Mouse (Mus musculus): ENCODE data around the gene Rps6kl1. TPM values are rescaled to one million over a fixed set of nuclear protein-coding genes. Genes with fewer than 3 reads are reported as not detected.

Rps6kl1 gene
- polyA plus RNA-seq, 1 experiment from 2014 or later, result 1.2 TPM

DNA sequence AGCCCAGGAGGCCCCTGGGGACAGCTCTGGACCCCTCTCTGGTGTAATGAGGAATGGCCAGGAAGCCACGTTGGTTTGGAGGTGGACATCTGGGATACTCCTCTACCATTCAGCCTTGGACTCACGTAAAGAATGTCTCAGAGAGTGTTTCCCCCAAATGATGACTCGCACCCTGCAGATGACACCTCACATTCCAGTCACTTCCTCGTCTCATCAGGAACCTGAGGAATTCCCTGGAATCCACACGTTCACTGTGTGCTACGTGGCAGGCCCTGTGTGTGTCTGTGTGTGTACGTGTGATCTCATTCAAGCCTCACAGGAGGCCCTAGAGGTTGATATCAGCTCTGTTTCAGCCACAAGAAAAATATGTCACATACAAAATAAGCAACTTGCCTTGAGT lies 35.3 kb upstream of the Rps6kl1 start:
- Histone ChIP-seq H3K4me1 (replicated peaks) (peaks cover 22% of the 10 kb centered on the region), H3K9me3 (replicated peaks) (no peaks in the 10 kb centered on the region), H3K27ac (ENCODE audit: poor library complexity, severe bottlenecking) (peak overlapping the region; percentile 44; the same call in 1 of the 2 replicates), H3K4me3 (no peak overlapping the region), H3K27me3 (replicated peaks) (peaks cover 22% of the 10 kb centered on the region), H3K36me3 (no peaks in the 10 kb centered on the region), H3K9ac (no peak overlapping the region), H3K4me2 (no peak overlapping the region)
- ATAC-seq (ENCODE audit: insufficient number of reproducible peaks, low FRiP score), result no peak
- 45% methylated on average over 7 of the region's 7 CpGs for WGBS

DNA sequence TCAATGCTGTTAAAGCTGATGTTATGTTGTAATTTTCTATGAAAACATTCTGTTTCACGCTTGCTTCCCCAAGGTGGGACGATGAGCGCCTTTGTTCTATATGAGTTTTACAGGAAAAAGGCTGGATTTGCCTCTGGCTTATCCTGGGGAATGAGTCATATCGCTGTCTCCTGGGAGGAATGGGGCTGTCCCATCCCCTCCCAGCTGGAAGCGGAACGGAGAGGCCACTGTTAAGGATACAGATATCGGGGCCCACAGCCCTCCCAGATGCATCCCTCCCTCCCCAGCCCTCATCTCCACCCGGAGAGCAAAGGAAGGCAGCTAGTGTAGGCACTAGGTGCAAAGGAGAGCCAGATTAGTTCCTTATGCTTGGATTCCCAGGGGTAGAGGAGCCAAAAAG lies 34.7 kb upstream of the Rps6kl1 start:
- peak overlapping the region; percentile 44; the same call in 1 of the 2 replicates for H3K27ac ChIP-seq (ENCODE audit: poor library complexity, severe bottlenecking)
- no peak overlapping the region for H3K4me3 ChIP-seq
- no peak overlapping the region for H3K9ac ChIP-seq
- H3K36me3 ChIP-seq, result no peaks in the 10 kb centered on the region
- peaks cover 28% of the 10 kb centered on the region for H3K27me3 ChIP-seq (replicated peaks)
- ATAC-seq (ENCODE audit: insufficient number of reproducible peaks, low FRiP score), result peak; percentile 69; the same call in 1 of the 2 replicates
- H3K4me2 ChIP-seq, result no peak overlapping the region
- 26% methylated on average over 8 of the region's 8 CpGs for WGBS
- H3K4me1 ChIP-seq (replicated peaks), result peaks cover 26% of the 10 kb centered on the region
- no peaks in the 10 kb centered on the region for H3K9me3 ChIP-seq (replicated peaks)

DNA sequence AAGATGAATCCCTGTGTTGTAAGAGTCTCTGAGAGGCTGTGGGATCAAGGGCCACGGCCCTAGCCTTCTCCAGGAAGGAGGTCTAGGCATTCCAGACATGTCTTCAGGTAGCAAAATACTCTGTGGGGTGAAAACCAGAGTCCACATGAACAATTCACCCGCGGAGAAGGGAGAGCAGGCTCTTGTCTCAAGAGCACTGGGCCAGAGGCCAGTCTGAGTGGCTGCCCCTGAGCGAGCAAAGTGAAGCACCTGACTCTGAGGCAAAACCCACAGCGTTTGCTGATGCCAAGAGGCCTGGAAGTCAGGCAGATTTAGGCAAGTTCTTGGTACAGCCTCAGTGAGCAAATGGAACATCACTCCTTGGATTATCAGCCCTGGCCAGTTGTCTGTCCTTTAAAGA lies 33.1 kb upstream of the Rps6kl1 start:
- Histone ChIP-seq H3K4me2 (no peak overlapping the region), H3K27me3 (replicated peaks) (peaks cover 43% of the 10 kb centered on the region), H3K4me3 (no peak overlapping the region), H3K9me3 (replicated peaks) (no peaks in the 10 kb centered on the region), H3K4me1 (replicated peaks) (peaks cover 26% of the 10 kb centered on the region), H3K36me3 (no peaks in the 10 kb centered on the region), H3K27ac (ENCODE audit: poor library complexity, severe bottlenecking) (no peak overlapping the region), H3K9ac (no peak overlapping the region)
- WGBS, result 52% methylated on average over 5 of the region's 5 CpGs
- no peak for ATAC-seq (ENCODE audit: insufficient number of reproducible peaks, low FRiP score)

DNA sequence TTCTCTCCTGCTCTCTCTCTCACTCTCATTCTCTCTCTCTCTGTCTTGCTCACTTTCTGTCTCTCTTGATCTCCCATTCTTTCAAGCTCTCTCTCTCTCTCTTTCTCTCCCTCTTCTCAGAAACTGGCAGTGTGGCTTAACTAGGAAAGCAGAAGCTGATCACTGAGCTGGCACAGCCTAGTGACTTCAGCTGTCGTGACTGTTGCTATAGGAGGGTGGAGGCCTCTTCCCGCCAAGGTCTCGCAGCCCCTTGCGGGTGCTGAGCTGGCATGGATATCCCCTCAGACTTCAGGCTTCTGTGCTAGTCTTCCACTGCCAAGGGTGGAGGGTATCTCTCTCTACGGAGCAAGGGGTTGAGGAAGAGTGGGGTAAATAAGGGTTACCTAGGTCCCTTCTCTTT lies 31.8 kb upstream of the Rps6kl1 start:
- WGBS, result 66% methylated on average over 5 of the region's 5 CpGs
- no peak for ATAC-seq (ENCODE audit: insufficient number of reproducible peaks, low FRiP score)

DNA sequence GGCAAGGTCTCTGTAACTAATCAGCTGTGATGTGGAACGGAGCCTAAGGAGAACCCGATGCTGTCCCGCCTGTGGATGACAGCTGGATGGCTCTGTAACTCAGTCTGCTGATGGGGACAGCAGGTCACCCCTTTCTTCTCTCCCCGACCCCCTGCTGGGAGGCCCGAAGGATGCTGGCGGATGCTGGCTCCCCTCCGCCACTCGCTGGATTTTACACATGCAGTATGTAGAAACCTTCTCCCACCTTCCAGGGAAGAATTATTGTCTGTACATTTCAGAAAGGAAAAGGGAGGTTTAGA lies 31.2 kb upstream of the Rps6kl1 start:
- Histone ChIP-seq H3K9ac (no peak overlapping the region), H3K4me2 (peak overlapping the region; percentile 6; the same call in 1 of the 2 replicates), H3K27ac (ENCODE audit: poor library complexity, severe bottlenecking) (no peak overlapping the region), H3K36me3 (no peaks in the 10 kb centered on the region), H3K4me1 (replicated peaks) (peaks cover 31% of the 10 kb centered on the region), H3K27me3 (replicated peaks) (peaks cover 55% of the 10 kb centered on the region), H3K9me3 (replicated peaks) (no peaks in the 10 kb centered on the region), H3K4me3 (no peak overlapping the region)
- no peak for ATAC-seq (ENCODE audit: insufficient number of reproducible peaks, low FRiP score)
- WGBS, result 24% methylated on average over 8 of the region's 8 CpGs

More for the DNA sequence above, 31.8 kb upstream of the Rps6kl1 start:
- Histone ChIP-seq H3K27me3 (replicated peaks) (peaks cover 52% of the 10 kb centered on the region), H3K9me3 (replicated peaks) (no peaks in the 10 kb centered on the region), H3K4me1 (replicated peaks) (peaks cover 26% of the 10 kb centered on the region), H3K36me3 (no peaks in the 10 kb centered on the region), H3K4me3 (no peak overlapping the region), H3K9ac (no peak overlapping the region), H3K27ac (ENCODE audit: poor library complexity, severe bottlenecking) (no peak overlapping the region), H3K4me2 (no peak overlapping the region)

DNA sequence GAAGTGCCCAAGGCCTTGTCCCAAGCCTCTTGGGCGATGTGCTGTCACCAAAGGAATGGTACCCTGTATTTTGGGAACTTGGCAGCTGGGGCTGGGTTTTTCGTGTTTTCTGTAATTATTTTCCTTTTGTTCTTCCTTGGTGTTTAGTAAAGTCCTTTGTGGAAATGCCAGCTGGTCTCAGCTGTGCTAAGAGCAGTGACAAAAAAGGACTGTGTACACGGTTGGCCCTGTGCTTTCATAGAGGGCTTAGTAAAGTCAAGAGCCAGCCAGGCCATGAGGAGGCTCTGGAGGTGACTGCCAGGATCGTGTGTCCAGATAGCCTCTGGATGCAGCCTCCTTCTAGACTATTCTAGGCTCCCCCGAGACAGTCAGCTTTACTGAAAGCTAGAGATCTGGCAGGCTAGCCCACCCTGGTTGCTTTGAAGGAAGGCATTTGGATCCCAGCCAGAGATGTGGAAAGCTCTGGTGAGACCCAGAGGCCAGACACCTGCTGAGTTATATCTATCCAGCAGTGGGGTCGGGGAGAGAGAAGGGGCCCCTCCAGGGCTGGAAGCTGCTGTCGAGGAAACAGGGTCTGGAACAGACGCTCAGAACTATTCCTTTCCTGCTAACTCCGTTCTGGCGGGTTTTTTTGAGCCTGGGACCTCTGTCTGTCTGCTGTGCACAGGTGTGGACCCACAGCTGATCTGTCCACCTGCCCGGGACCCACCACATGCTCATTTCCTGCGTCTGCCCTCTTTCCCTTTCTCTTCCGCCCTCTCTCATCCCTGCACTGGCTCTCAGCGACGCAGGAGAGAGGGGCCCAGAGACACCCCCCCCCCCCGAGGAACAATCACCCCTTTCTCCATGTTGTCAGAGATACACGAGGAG lies 30.6 kb upstream of the Rps6kl1 start:
- Histone ChIP-seq H3K9ac (no peak overlapping the region), H3K4me1 (replicated peaks) (peaks cover 34% of the 10 kb centered on the region), H3K36me3 (no peaks in the 10 kb centered on the region), H3K4me3 (no peak overlapping the region), H3K27ac (ENCODE audit: poor library complexity, severe bottlenecking) (no peak overlapping the region), H3K4me2 (peak overlapping the region; percentile 6), H3K9me3 (replicated peaks) (no peaks in the 10 kb centered on the region), H3K27me3 (replicated peaks) (peaks cover 55% of the 10 kb centered on the region)
- WGBS, result 26% methylated on average over 17 of the region's 17 CpGs
- 0 out of 2 replicates have a peak, but pooled peaks have one; percentile 30 for ATAC-seq (ENCODE audit: insufficient number of reproducible peaks, low FRiP score)

DNA sequence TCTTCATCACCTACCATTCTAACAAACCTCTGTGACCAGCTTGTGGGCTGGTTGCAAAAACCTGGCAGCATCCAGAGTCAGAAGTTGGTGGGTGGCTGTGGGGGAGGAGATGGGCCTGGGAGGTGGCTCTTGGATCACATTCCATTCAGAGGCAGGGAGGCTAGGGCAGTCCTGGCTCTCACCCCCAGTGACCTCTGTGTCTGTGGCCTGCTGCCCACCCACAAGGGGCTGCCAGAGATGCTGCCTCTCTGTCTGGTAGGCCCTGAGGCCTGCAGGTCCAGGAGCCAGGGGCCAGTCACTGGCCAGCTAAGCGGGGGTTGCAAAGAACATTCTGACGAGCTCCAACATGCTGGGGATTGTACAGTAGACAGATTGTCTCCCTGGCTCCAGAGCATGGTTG lies 27.2 kb upstream of the Rps6kl1 start:
- Histone ChIP-seq H3K9ac (no peak overlapping the region), H3K27me3 (replicated peaks) (peaks cover 45% of the 10 kb centered on the region), H3K4me1 (replicated peaks) (peaks cover 56% of the 10 kb centered on the region), H3K36me3 (no peaks in the 10 kb centered on the region), H3K9me3 (replicated peaks) (no peaks in the 10 kb centered on the region), H3K4me2 (no peak overlapping the region), H3K4me3 (no peak overlapping the region), H3K27ac (ENCODE audit: poor library complexity, severe bottlenecking) (no peak overlapping the region)
- 71% methylated on average over 2 of the region's 2 CpGs for WGBS
- ATAC-seq (ENCODE audit: insufficient number of reproducible peaks, low FRiP score), result no peak

DNA sequence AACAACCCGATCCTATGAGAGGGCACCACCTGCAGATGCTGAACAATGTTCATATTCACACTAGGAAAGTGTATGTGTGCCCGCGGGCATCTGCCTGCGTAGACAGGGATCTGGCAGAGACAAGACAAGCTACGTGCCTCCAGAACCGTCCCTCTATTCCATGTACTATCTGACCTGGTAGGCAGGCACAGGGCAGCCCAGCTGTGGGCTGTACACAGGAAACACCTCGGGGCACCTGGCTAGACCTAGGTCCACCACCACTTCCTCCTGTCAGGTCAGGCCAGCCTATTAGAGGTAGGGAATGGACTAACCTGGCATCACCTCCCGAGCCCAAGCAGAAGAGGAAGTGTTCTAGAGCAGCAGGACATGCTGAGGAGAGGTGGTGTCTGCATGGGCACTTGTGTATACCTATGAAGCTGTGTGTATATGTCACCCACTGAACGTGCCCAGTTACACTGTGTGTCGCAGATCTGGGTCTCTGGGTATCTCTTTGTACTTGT lies 26.7 kb upstream of the Rps6kl1 start, which contains the start of gene Pgf:
Gene Pgf, minus strand, starts transcription at position 51 of the 500 bp plus-strand sequence.
- no peak for ATAC-seq (ENCODE audit: insufficient number of reproducible peaks, low FRiP score)
- Histone ChIP-seq H3K4me1 (replicated peaks) (peaks cover 61% of the 10 kb centered on the region), H3K36me3 (no peaks in the 10 kb centered on the region), H3K9me3 (replicated peaks) (no peaks in the 10 kb centered on the region), H3K9ac (peak within 1 kb of the TSS; percentile 33), H3K4me3 (peak within 1 kb of the TSS; percentile 38), H3K27me3 (replicated peaks) (peaks cover 41% of the 10 kb centered on the region), H3K4me2 (peak within 1 kb of the TSS; percentile 69), H3K27ac (ENCODE audit: poor library complexity, severe bottlenecking) (no peak within 1 kb of the TSS)
- WGBS, result 79% methylated on average over 10 of the region's 10 CpGs

DNA sequence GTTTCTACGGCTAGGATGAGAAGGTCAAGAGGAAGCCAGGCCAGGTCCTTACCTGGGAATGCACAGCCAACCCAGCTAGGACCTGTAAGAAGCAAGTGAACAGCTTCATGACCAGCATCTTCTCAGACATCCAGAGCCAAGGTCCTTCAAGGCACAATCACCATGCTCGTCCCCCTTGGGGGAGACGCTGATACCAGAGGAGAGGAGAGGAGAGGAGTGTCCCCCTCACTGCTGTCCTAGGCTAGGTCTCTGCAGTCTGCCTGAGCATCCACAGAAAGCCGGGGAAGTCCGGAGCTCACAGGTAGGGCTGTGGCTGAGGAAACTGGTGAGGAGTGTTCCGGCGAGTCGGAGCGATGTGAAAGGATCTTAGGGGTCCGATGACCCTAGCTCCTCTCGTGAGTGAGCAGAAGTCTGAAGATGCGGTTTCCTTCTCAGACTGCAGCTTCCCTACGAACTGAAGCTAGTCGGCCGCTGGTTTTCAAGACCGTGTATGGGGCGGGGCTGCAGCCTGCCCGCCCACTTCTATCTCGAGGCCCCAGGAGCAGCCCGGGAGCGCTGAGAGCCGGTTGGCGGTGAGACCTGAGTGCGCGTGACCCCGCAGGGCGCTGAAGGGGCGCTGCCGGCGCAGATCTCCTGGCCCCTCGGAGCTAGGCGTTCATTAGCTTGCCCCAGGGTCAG lies 25.9 kb upstream of the Rps6kl1 start:
- Histone ChIP-seq H3K27me3 (replicated peaks) (peaks cover 34% of the 10 kb centered on the region), H3K27ac (ENCODE audit: poor library complexity, severe bottlenecking) (no peak overlapping the region), H3K4me3 (peak overlapping the region; percentile 38), H3K36me3 (no peaks in the 10 kb centered on the region), H3K9ac (peak overlapping the region; percentile 33), H3K9me3 (replicated peaks) (no peaks in the 10 kb centered on the region), H3K4me2 (peak overlapping the region; percentile 69), H3K4me1 (replicated peaks) (peaks cover 61% of the 10 kb centered on the region)
- WGBS, result 2% methylated on average over 32 of the region's 32 CpGs
- ATAC-seq (ENCODE audit: insufficient number of reproducible peaks, low FRiP score), result no peak

DNA sequence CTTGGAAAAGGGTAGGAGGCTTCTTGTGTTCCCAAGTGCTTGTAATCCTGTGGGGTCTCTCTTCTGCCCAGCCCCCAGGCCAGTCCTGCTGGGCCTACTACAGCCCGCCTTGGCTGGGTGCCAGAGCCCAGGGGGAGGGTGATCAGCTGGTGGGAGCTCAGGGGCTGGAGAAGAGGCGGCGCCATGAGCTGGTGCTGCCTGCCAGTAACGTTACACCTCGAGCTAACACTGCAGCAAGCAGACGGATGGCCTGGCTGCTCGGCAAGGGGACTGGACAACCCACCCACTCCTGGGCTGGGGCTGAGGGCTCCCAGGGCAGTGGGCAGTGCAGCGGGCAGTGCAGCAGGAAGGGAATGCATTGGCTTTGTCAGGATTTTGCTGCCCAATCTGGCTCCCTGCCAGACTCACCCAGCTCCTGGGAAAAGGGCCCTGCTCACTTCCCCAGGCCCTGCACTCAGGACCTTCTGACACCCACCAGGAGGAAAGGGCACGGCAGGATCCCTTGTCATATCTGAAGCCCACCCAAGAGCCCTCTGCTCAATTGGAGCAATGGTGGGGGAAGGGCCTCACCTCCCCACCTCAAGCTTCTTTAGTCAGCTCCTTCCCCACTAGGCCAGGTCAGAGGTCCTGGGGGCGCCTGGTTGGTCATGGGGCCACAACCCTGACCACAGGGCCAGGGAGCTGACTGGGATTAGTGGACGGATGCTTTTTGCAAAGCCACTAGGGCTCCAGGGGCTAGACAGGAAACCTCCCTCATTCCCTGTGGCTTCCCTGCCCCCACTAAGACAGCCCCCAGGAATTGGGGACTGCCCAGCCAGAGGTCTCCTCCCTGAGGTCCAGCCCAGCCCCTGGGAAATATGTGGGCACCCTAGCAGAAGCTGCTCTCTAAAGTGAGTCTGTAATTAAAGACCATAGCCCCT lies 25.1 kb upstream of the Rps6kl1 start:
- H3K27ac ChIP-seq (ENCODE audit: poor library complexity, severe bottlenecking), result peak overlapping the region; percentile 60
- no peaks in the 10 kb centered on the region for H3K9me3 ChIP-seq (replicated peaks)
- H3K4me1 ChIP-seq (replicated peaks), result peaks cover 53% of the 10 kb centered on the region
- H3K4me3 ChIP-seq, result peak overlapping the region; percentile 38
- H3K36me3 ChIP-seq, result no peaks in the 10 kb centered on the region
- WGBS, result 12% methylated on average over 11 of the region's 11 CpGs
- H3K4me2 ChIP-seq, result peak overlapping the region; percentile 69
- ATAC-seq (ENCODE audit: insufficient number of reproducible peaks, low FRiP score), result peak; percentile 75
- H3K27me3 ChIP-seq (replicated peaks), result peaks cover 31% of the 10 kb centered on the region
- peak overlapping the region; percentile 60 for H3K9ac ChIP-seq

Measured in heart, embryonic 12.5 days (tissue).